In the genomic region with DNA sequence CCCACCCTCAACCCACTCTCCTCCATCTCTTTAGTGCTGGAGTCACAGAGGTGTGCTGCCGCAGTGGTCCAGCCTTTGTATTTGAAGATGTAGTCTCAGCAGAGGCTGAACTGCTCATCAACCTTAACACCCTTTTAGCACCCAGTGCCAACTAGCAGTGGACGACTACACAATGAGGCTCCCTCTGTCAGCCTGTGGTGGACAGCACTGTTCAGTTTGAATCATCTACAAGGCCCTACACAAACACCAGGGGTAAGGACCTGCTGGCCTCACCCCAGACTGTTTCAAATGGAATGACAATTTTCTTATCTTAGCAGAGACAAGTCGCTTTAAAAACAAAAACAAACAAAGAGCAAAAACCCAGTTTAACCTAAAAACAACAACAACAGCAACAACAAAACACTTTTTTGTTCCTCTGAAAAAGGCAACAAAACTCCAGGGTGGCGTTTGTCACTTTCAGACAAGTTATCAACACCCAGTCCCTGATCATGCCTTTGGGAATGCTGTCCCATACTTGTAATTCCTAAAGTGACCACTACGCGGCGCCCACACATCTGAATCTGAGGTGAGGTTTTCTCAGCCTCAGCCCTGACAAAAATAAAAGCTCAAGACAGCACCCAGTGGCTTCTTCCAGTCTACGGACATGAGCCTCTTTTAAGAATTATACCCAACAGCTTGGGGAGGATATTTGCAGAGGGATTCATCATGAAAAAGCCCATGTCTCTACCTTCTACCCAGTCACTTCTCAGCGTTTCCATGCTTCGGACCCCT, we compare ENCODE assay signal across 9 mouse cellular contexts.
DNase-seq lines count a peak whose midpoint lies in the region; ATAC-seq and TF ChIP-seq lines count a peak whose summit lies in the region.
"Had no signal": no experiment of that assay in that cellular context is flagged by ENCODE, and none has a peak within 500 bp of the region (broad histone marks: within the 10 kb centered on the region; RNA-seq: fewer than 3 reads in every experiment).

No protein-coding gene starts in this region.

- no peaks in the 10 kb centered on the region for H3K27me3 ChIP-seq in liver, embryonic 12.5 days (replicated peaks)
- H3K27me3 ChIP-seq in embryonic facial prominence, embryonic 13.5 days = peaks cover 13% of the 10 kb centered on the region; the same call in 1 of the 2 replicates
- H3K27me3 ChIP-seq in hindbrain, embryonic 12.5 days = no peaks in the 10 kb centered on the region
- H3K27me3 ChIP-seq in midbrain, embryonic 16.5 days (ENCODE audit: control insufficient read depth, insufficient read depth, low read depth, low read length) = no peaks in the 10 kb centered on the region

- peak; percentile 63 for DNase-seq in liver
- peak; percentile 80 for DNase-seq in brain, embryonic 14.5 days (ENCODE audit: low read depth)
- peak; percentile 60 to 69 for DNase-seq in left cerebral cortex, postnatal 14 days (ENCODE audit: low spot score in 2 of 2)
- DNase-seq in urinary bladder, postnatal 36 days (ENCODE audit: low spot score in 2 of 2) = peak; percentile 41 to 57

- no peak overlapping the region for H3K4me3 ChIP-seq in liver, embryonic 12.5 days
- H3K4me3 ChIP-seq in embryonic facial prominence, embryonic 13.5 days = no peak overlapping the region
- H3K4me3 ChIP-seq in hindbrain, embryonic 12.5 days = no peak overlapping the region
- H3K4me3 ChIP-seq in midbrain, embryonic 16.5 days (ENCODE audit: low read depth, low read length) = no peak overlapping the region
- H3K4me3 ChIP-seq: embryonic facial prominence, embryonic 12.5 days had no signal

- no peak for TF ChIP-seq POLR2A in brain, embryonic 14.5 days (IDR thresholded peaks at IDR 0.05; ENCODE audit: borderline replicate concordance, extremely low read depth, insufficient read depth, insufficient read length, poor library complexity, severe bottlenecking)

- H3K36me3 ChIP-seq in liver, embryonic 12.5 days = no peaks in the 10 kb centered on the region
- H3K36me3 ChIP-seq in embryonic facial prominence, embryonic 13.5 days = no peaks in the 10 kb centered on the region
- no peaks in the 10 kb centered on the region for H3K36me3 ChIP-seq in hindbrain, embryonic 12.5 days
- no peaks in the 10 kb centered on the region for H3K36me3 ChIP-seq in midbrain, embryonic 16.5 days (ENCODE audit: control insufficient read depth, insufficient read depth, low read length)
- H3K36me3 ChIP-seq: embryonic facial prominence, embryonic 12.5 days had no signal

- WGBS in liver, embryonic 12.5 days (ENCODE audit: insufficient replicate concordance) = 37% methylated on average over 10 of the region's 10 CpGs
- 42% methylated on average over 10 of the region's 10 CpGs for WGBS in embryonic facial prominence, embryonic 13.5 days
- 47% methylated on average over 10 of the region's 10 CpGs for WGBS in hindbrain, embryonic 12.5 days
- 43% methylated on average over 10 of the region's 10 CpGs for WGBS in midbrain, embryonic 16.5 days

- peak; percentile 83 for TF ChIP-seq CTCF in brain, embryonic 14.5 days (IDR thresholded peaks at IDR 0.05; ENCODE audit: borderline replicate concordance, extremely low read depth, insufficient read depth, insufficient read length)

- no peaks in the 10 kb centered on the region for H3K4me1 ChIP-seq in liver, embryonic 12.5 days
- peaks cover 5% of the 10 kb centered on the region for H3K4me1 ChIP-seq in embryonic facial prominence, embryonic 13.5 days
- no peaks in the 10 kb centered on the region for H3K4me1 ChIP-seq in hindbrain, embryonic 12.5 days
- no peaks in the 10 kb centered on the region for H3K4me1 ChIP-seq in midbrain, embryonic 16.5 days (ENCODE audit: control insufficient read depth, insufficient read depth, low read length)
- H3K4me1 ChIP-seq: embryonic facial prominence, embryonic 12.5 days had no signal

- intact Hi-C loops in left cerebral cortex, postnatal 14 days (cut with DNase I) = loop anchor here (5.0 kb wide), 1 partner anchor 413 kb away; no protein-coding TSS in a partner anchor

- H3K9ac ChIP-seq in liver, embryonic 12.5 days = no peak overlapping the region
- H3K9ac ChIP-seq in embryonic facial prominence, embryonic 13.5 days = no peak overlapping the region
- H3K9ac ChIP-seq in hindbrain, embryonic 12.5 days = no peak overlapping the region
- no peak overlapping the region for H3K9ac ChIP-seq in midbrain, embryonic 16.5 days (ENCODE audit: low read depth, low read length)
- H3K9ac ChIP-seq: embryonic facial prominence, embryonic 12.5 days had no signal

- no peak overlapping the region for H3K4me2 ChIP-seq in liver, embryonic 12.5 days
- H3K4me2 ChIP-seq in embryonic facial prominence, embryonic 13.5 days = 0 out of 2 replicates have a peak overlapping the region, but pooled peaks have one; percentile 5
- no peak overlapping the region for H3K4me2 ChIP-seq in hindbrain, embryonic 12.5 days (replicated peaks)
- no peak overlapping the region for H3K4me2 ChIP-seq in midbrain, embryonic 16.5 days (ENCODE audit: low read length)
- H3K4me2 ChIP-seq: embryonic facial prominence, embryonic 12.5 days had no signal

- ATAC-seq in liver, embryonic 12.5 days = no peak
- ATAC-seq in embryonic facial prominence, embryonic 13.5 days (ENCODE audit: insufficient number of reproducible peaks, insufficient read depth, low FRiP score, low TSS enrichment, low read depth) = no peak
- ATAC-seq in hindbrain, embryonic 12.5 days (ENCODE audit: low FRiP score) = peak; percentile 46; the same call in 1 of the 2 replicates
- peak; percentile 63; the same call in 1 of the 2 replicates for ATAC-seq in midbrain, embryonic 16.5 days

- H3K27ac ChIP-seq in liver, embryonic 12.5 days = no peak overlapping the region
- H3K27ac ChIP-seq in embryonic facial prominence, embryonic 13.5 days = no peak overlapping the region
- H3K27ac ChIP-seq in hindbrain, embryonic 12.5 days = no peak overlapping the region
- H3K27ac ChIP-seq in midbrain, embryonic 16.5 days (ENCODE audit: low read length) = no peak overlapping the region
- H3K27ac ChIP-seq: embryonic facial prominence, embryonic 12.5 days had no signal

- no peaks in the 10 kb centered on the region for H3K9me3 ChIP-seq in liver, embryonic 12.5 days (replicated peaks)
- H3K9me3 ChIP-seq in embryonic facial prominence, embryonic 13.5 days = no peaks in the 10 kb centered on the region
- H3K9me3 ChIP-seq in hindbrain, embryonic 12.5 days (replicated peaks) = no peaks in the 10 kb centered on the region
- no peaks in the 10 kb centered on the region for H3K9me3 ChIP-seq in midbrain, embryonic 16.5 days (replicated peaks; ENCODE audit: control insufficient read depth, low read length, poor library complexity, severe bottlenecking)
- H3K9me3 ChIP-seq: embryonic facial prominence, embryonic 12.5 days had no signal

Comparison
In these comparisons a context has a peak if more than half of its experiments do, and no peak if none do; other contexts are left out.
1. ATAC-seq: peak in hindbrain, embryonic 12.5 days (single experiment) and midbrain, embryonic 16.5 days (single experiment); none in liver, embryonic 12.5 days (single experiment) and embryonic facial prominence, embryonic 13.5 days (single experiment).
2. Peak in every context shown above with its lines, with median percentiles within 50 percentile points of each other: DNase-seq.